Mouse (Mus musculus) kidney, postnatal 0 days (tissue): Measurements from ENCODE around the gene Dnaic2. TPM values are rescaled to one million over a fixed set of nuclear protein-coding genes. Genes with fewer than 3 reads are reported as not detected.

Experiments
- ATAC-seq: fragments of 200-750 bp; cut with Nextera tagmentation; replicated peaks from 2 replicates; pipeline ENCODE4 v1.8.0; 2017; ENCODE audit warnings: low read depth, moderate number of reproducible peaks, moderate TSS enrichment, moderate library complexity; ENCODE audit not compliant: low FRiP score
- DNase-seq: peaks from one replicate; pipeline ENCODE4 v3.0.0-alpha.2; 2016; ENCODE audit warnings: low spot score
- H3K27ac ChIP-seq: fragments of 300-500 bp; sonication (generic); 2 replicates; pipeline ENCODE4 v1.5.1; 2014; ENCODE audit warnings: mild to moderate bottlenecking
- H3K27me3 ChIP-seq: fragments of 300-500 bp; sonication (generic); 2 replicates; pipeline ENCODE4 v1.6.1; 2014; ENCODE audit warnings: low read length, mixed read lengths; ENCODE audit not compliant: insufficient read depth
- H3K36me3 ChIP-seq: fragments of 300-500 bp; sonication (generic); 2 replicates; pipeline ENCODE4 v1.6.1; 2014; ENCODE audit warnings: low read length, mixed read lengths; ENCODE audit not compliant: insufficient read depth
- H3K4me1 ChIP-seq: fragments of 300-500 bp; sonication (generic); replicated peaks from 2 replicates; pipeline ENCODE4 v1.6.1; 2014; ENCODE audit warnings: antibody characterized with exemption, low read length, mixed read lengths; ENCODE audit not compliant: insufficient read depth
- H3K4me2 ChIP-seq: fragments of 300-500 bp; sonication (generic); 2 replicates; pipeline ENCODE4 v1.6.1; 2014; ENCODE audit warnings: mild to moderate bottlenecking, low read length, moderate library complexity, mixed read lengths
- H3K4me3 ChIP-seq: fragments of 300-500 bp; sonication (generic); replicated peaks from 2 replicates; pipeline ENCODE4 v1.5.1; 2014; ENCODE audit warnings: low read depth, low read length
- H3K9ac ChIP-seq: fragments of 300-500 bp; sonication (generic); 2 replicates; pipeline ENCODE4 v1.6.1; 2014; ENCODE audit warnings: low read depth, low read length
- H3K9me3 ChIP-seq: fragments of 300-500 bp; sonication (generic); replicated peaks from 2 replicates; pipeline ENCODE4 v1.6.1; 2016; ENCODE audit warnings: low read length, inconsistent platforms, mixed read lengths
- CTCF ChIP-seq: IDR thresholded peaks from 2 replicates; pipeline ENCODE4 v1.5.1; 2016; ENCODE audit warnings: antibody characterized with exemption, low read depth, mild to moderate bottlenecking, moderate library complexity
- WGBS: fragments of 180-500 bp; shearing (Covaris S2); extraction: QIAGEN DNeasy Blood & Tissue Kit; methylation state at CpG from one replicate; pipeline ENCODE4 v1.1.7; 2014; 5-methylcytosine and 5-hydroxymethylcytosine counted together
- polyA plus RNA-seq: library from polyadenylated mRNA; unstranded; fragments of >200 nt; fragmentation: Nextera tagmentation; extraction: Ambion mirVana; gene quantifications from 2 replicates; pipeline ENCODE4 v1.2.1, GENCODE M21; 2015

The Dnaic2 gene
- polyA plus RNA-seq, 1 experiment from 2014 or later = 0.43 TPM

DNA sequence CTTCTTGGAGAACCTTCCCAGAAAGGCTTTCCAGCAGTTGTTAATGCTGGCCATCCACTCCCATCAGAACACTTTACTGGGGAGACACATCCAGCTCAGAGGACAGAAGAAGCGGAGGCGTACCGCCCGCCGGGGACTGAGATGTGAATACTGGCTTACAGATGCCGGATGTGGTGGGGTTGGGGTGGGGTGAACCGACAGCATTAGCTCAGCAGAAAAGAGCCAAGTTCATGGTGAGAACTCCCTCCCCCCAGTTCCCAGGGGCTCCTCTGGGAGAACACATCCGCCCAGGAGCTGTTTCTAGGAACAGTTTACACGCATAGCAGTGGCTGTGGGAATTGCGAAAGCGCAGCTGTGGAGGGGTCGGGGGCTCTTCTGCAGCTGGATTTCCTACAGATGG, 27.7 kb upstream of the Dnaic2 start:
- ATAC-seq (no peak; the same call in 1 of the 2 replicates), DNase-seq (peak; percentile 80)
- Histone ChIP-seq H3K9ac (no peak overlapping the region), H3K4me2 (no peak overlapping the region), H3K4me3 (no peak overlapping the region), H3K27me3 (no peaks in the 10 kb centered on the region), H3K27ac (0 out of 2 replicates have a peak overlapping the region, but pooled peaks have one; percentile 25), H3K36me3 (no peaks in the 10 kb centered on the region), H3K9me3 (no peaks in the 10 kb centered on the region), H3K4me1 (no peaks in the 10 kb centered on the region)
- TF ChIP-seq CTCF = no peak
- whole genome bisulfite sequencing = 63% methylated on average over 12 of the region's 12 CpGs

DNA sequence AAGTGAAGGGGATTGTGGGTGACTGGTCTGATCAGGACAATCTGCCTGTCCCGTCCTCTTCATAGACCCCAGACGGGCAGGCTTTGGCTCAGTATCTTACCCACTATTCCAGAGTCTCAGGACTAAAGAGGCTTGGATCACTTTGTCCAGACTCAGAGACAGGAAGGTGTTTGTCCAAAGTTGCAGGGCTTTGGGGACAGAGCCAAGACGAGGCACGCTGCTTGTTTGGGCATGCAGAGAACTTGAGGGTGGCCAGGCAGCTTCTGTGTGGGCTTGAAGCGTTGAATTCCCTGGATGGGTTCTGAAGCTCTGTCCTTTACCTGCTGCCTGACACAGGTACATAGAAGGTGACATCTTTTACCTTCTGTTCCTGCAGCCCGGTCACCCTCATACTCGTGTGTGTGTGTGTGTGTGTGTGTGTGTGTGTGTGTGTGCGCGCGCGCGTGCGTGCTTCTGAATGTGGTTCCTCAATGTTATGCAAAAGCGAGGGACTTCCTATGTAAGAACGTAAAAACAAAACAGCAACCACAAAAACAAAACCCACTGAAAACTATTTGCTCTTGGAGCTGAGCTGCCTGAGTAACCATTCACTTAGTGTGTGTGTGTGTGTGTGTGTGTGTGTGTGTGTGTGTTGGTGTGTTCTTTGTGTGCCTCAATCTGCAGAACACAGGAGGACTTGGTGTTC, 24.8 kb upstream of the Dnaic2 start:
- Histone ChIP-seq H3K27me3 (no peaks in the 10 kb centered on the region), H3K9ac (no peak overlapping the region), H3K36me3 (no peaks in the 10 kb centered on the region), H3K9me3 (no peaks in the 10 kb centered on the region), H3K27ac (no peak overlapping the region), H3K4me2 (no peak overlapping the region), H3K4me1 (no peaks in the 10 kb centered on the region), H3K4me3 (no peak overlapping the region)
- TF ChIP-seq CTCF = no peak
- ATAC-seq = no peak
- DNase-seq = no peak
- WGBS = 89% methylated on average over 15 of the region's 15 CpGs

DNA sequence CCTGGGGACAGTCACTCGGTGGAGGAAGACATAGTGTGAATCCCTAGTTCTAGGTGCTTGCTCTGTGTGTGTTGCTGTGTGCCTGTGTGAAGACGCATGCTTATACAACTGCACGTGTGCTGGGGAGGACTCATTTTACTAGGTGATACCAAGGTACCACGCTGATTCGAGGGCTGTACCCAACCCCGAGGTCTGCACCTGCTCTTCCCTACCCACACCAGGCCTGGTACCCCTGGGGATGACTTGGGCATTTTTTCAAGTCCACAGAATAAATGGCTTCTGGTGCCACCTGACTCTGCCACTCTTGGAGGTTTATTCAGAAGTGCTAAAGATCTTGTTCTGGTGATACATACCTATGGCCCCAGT, 24.2 kb upstream of the Dnaic2 start:
- 86% methylated on average over 6 of the region's 6 CpGs for WGBS
- no peak overlapping the region for H3K9ac ChIP-seq
- H3K36me3 ChIP-seq = no peaks in the 10 kb centered on the region
- DNase-seq (no peak), ATAC-seq (no peak)
- no peak overlapping the region for H3K4me3 ChIP-seq
- no peak for TF ChIP-seq CTCF
- H3K4me1 ChIP-seq = no peaks in the 10 kb centered on the region
- no peaks in the 10 kb centered on the region for H3K27me3 ChIP-seq
- H3K27ac ChIP-seq = no peak overlapping the region
- no peaks in the 10 kb centered on the region for H3K9me3 ChIP-seq
- H3K4me2 ChIP-seq = no peak overlapping the region

DNA sequence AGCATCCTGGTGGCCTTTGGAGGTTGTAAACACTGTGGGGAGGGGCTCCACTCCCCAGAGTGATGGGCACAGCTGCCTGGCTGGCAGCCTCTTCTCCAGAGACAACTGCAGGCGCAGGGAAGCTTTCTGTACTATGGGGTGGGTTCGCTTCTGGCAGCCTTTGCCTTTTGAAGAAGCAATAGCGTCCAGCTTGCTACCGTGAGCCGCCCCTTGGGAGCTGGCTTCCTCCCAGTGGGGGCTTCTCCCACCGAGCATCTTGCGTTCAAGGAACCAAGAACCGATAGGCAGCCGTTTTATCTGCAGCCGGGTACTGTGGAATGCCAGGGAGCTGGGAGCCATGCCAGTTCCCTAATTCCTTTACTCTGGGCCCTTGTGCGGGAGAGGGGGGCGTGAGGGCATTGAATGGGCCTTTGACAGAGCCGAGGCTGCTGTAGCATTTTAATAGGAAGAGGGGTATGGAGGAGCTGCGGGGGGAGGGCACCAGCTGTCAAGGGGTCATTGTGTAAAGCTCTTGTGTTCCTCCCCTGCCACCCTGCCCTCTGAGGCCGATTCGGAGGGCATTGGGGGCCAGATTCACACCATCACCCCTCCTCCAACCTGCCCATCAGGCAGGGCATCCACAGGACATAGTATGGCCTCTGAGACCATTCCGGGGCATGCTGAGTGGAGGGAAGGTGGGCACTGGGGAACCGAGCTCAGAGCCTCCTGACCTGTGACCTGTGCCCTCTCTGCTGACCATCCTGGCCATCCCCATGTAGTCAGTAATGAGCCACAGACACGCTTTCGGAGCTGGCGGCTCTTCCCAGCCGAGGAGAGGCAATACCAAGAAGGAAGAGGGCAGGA, 22.9 kb upstream of the Dnaic2 start:
- 0 out of 2 replicates have a peak, but pooled peaks have one; percentile 36 for ATAC-seq
- Histone ChIP-seq H3K9me3 (no peaks in the 10 kb centered on the region), H3K27ac (no peak overlapping the region), H3K4me1 (no peaks in the 10 kb centered on the region), H3K36me3 (no peaks in the 10 kb centered on the region), H3K4me3 (no peak overlapping the region), H3K4me2 (no peak overlapping the region), H3K27me3 (no peaks in the 10 kb centered on the region), H3K9ac (no peak overlapping the region)
- 62% methylated on average over 22 of the region's 22 CpGs for WGBS
- no peak for TF ChIP-seq CTCF
- DNase-seq = no peak

DNA sequence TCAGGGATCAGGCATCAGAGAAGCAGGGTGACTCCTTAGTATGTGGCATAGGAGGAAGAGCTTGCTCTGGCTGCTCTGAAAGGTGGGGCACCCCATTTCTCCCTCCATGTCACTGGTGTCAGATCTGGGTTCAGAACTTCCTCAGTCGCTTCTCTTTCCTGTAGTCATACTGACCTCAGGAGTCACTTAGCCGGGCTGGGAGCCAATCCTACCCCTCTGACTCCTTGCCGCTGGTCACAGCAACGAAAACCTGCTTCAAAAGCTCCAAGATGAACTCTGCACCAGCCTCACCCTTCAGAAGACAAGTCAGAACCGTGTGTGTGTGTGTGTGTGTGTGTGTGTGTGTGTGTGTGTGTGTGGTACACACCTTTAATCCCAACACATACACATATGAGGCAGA, 20.9 kb upstream of the Dnaic2 start:
- no peak for TF ChIP-seq CTCF
- H3K9ac ChIP-seq = no peak overlapping the region
- H3K4me3 ChIP-seq = no peak overlapping the region
- H3K4me1 ChIP-seq = no peaks in the 10 kb centered on the region
- H3K27ac ChIP-seq = no peak overlapping the region
- no peak overlapping the region for H3K4me2 ChIP-seq
- DNase-seq (no peak), ATAC-seq (no peak)
- H3K27me3 ChIP-seq = no peaks in the 10 kb centered on the region
- no peaks in the 10 kb centered on the region for H3K9me3 ChIP-seq
- WGBS = 70% methylated on average over 5 of the region's 5 CpGs
- no peaks in the 10 kb centered on the region for H3K36me3 ChIP-seq

DNA sequence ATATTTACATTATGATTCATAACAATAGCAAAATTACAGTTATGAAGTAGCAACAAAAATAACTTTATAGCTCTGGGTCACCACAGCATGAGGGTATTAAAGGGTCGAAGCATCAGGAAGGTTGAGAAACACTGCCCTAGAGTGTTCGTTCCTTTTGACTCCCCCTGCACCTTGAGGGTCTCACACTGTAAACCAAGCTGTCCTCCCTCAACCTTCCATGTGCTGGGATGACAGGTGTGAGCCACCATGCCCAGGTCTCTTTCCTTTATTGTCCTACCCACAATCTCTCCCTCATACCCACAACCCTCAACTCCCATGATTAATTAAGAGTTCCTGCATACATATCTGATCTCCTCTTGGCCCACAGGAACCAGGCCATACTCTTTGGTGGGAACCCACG, 15.8 kb upstream of the Dnaic2 start:
- Histone ChIP-seq H3K36me3 (no peaks in the 10 kb centered on the region), H3K4me1 (no peaks in the 10 kb centered on the region), H3K27ac (no peak overlapping the region), H3K4me2 (no peak overlapping the region), H3K9ac (no peak overlapping the region), H3K4me3 (no peak overlapping the region), H3K27me3 (no peaks in the 10 kb centered on the region), H3K9me3 (no peaks in the 10 kb centered on the region)
- DNase-seq = no peak
- 52% methylated on average over 3 of the region's 3 CpGs for WGBS
- TF ChIP-seq CTCF = no peak
- ATAC-seq = no peak
